Mouse (Mus musculus) heart, postnatal 10 days (tissue): ENCODE results near the gene Spaca9. TPM values are rescaled to one million over a fixed set of nuclear protein-coding genes. Genes with fewer than 3 reads are reported as not detected.

Source experiments
- DNase-seq, 2 experiments: peaks; one replicate each; pipeline ENCODE4 v3.0.0; 2021
- intact Hi-C: fragments of 180-260 bp; cut with DNase I; formaldehyde crosslinking; loops from one replicate; pipeline ENCODE4 v1.15.1; 2025
- microRNA-seq, 2 experiments: library from miRNA; unstranded; fragments of <30 nt; microRNA quantifications; one replicate each; pipeline ENCODE4 v1.2.0; 2022
- total RNA-seq, 2 experiments: library from RNA; stranded (reverse); gene quantifications; 2 replicates each; pipeline ENCODE4 v1.2.3; 2021

Spaca9 gene
- total RNA-seq, 2 experiments from 2014 or later, result not detected

DNA sequence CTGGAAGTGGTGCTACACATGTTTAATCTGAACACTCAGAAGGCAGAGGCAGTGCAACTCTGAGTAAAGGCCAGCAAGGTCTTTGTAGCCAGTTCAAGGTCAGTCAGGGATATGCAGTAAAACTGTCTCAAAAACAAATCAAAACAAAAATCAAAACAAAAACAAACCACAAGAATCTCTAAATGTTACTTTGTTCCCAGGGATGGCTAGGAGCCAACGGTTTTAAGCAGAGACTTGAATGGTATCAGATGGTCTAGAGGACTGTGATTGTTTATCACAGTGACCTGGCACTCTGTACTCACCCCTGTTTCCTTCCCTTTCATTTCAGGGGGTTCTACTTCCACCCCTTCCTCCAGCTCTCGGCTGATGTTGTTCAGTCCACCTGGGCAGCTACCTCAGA, 28.1 kb downstream of the Spaca9 start:
- no peak for DNase-seq
- intact Hi-C loops, result no loop called here

- DNase-seq, result no peak
- intact Hi-C loops, result no loop called here
Measured at GRCm38 (mm10) chr2:28665818-28666217, 33.7 kb downstream of the Spaca9 start.

DNA sequence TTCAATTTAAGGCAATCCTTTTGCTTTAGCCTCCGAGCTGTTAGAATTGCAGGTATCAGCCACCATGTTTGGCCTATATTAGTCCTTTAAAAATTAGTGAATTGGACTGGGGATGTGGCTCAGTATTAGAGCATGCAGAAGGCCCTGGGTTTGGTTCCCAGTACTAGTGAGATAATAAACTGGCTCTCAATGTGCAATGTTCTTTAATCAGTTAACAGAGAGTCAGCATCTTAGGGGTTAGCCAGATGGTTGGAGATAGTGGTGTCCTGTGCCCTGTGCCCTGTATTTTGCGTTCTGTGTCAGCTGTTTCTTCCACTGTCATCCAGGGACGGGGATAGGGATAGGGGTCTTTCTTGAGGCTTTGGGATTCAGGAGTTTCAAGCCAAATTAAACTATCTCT, 36.6 kb downstream of the Spaca9 start:
- DNase-seq, result no peak
- intact Hi-C loops, result no loop called here

DNA sequence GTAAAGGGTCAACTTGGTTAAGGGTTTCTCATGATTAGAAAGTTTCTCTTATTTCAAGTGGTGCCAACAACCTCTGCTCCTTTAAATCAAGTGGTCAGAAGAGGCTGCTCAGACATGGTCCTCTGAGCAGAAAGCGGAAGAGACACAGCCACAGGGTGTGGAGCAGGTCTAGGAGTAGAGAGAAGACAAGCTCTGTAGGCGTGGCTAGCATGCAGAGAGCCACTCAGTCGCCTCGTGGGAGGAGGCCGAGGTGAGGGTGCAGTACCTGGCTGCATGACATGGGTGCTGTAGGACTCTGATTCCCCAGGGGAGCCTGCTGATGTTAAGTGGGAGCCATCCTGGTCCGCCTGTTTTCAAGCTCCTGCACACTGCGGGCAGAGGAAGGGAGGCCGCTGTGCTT, 43.3 kb downstream of the Spaca9 start:
- intact Hi-C loops, result no loop called here
- no peak for DNase-seq

GRCm38 (mm10) chr2:28654295-28654694, 45.2 kb downstream of the Spaca9 start:
- DNase-seq, result peak in 1 of 2 experiments; percentile 25
- intact Hi-C loops, result no loop called here

GRCm38 (mm10) chr2:28653351-28653750, 46.2 kb downstream of the Spaca9 start:
- intact Hi-C loops, result no loop called here

GRCm38 (mm10) chr2:28650526-28650925, 49.0 kb downstream of the Spaca9 start:
- DNase-seq, result peak in 1 of 2 experiments; percentile 4
- intact Hi-C loops, result no loop called here

More at GRCm38 (mm10) chr2:28653351-28653750, 46.2 kb downstream of the Spaca9 start:
- no peak for DNase-seq

DNA sequence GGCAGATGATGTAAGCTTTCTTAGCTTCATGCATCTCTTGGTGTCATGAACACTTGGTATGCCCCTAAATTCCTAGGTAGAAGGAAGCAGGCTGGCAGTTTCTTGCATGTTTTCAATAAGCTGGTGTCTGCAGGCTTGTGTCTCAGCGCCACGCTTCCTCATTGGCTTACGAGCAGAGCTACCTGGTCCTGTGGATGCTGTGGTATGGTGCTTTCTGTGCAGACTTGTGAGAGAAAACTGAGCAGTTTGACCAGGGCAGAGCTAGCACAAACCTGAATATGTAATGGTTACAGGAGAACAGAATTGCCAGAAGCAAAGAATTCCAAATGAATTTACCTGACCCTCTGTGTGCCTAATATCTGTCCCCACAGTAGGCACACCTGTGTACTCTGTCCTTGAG, 56.4 kb downstream of the Spaca9 start:
- DNase-seq, result no peak
- intact Hi-C loops, result no loop called here

Small RNAs within 50 kb of the gene (microRNA-seq; reads per million reads assigned to microRNA genes)
- gene Mir3088, result 0 to 0.47 reads per million in 2 experiments

Other genes starting within 250 kb of the Spaca9 start
- gene 1700007K13Rik, start 233.4 kb downstream of the Spaca9 start, total RNA-seq, result under 1 TPM in 1 of 2 experiments, not detected in 1; 0.34 TPM
- gene Mrps2, start 231.7 kb downstream of the Spaca9 start, total RNA-seq, result 10 to 100 TPM; 45.1 to 48.3 TPM
- gene Gbgt1, start 202.8 kb downstream of the Spaca9 start, total RNA-seq, result 1 to 10 TPM; 2.5 to 2.8 TPM
- 1 to 10 TPM; 1.7 to 2.8 TPM for gene Gm10134, start 193.6 kb downstream of the Spaca9 start, total RNA-seq
- 10 to 100 TPM; 20.6 to 26.6 TPM for gene Ralgds, start 186.6 kb downstream of the Spaca9 start, total RNA-seq
- not detected for gene Cel, start 136.3 kb downstream of the Spaca9 start, total RNA-seq
- gene Gtf3c5, start 116.0 kb downstream of the Spaca9 start, total RNA-seq, result 10 to 100 TPM; 14.1 to 15.4 TPM
- gene Gfi1b, start 77.7 kb downstream of the Spaca9 start, total RNA-seq, result not detected
- 10 to 100 TPM; 16.4 to 19.8 TPM for gene Tsc1, start 58.5 kb downstream of the Spaca9 start, total RNA-seq
- not detected for gene Ak8, start 437 bp upstream of the Spaca9 start, total RNA-seq
- gene Gtf3c4, start 140.6 kb upstream of the Spaca9 start, total RNA-seq, result 10 to 100 TPM; 21.9 to 27.2 TPM
- 1 to 10 TPM; 3.9 to 5.0 TPM for gene Ddx31, start 140.7 kb upstream of the Spaca9 start, total RNA-seq
- not detected for gene Barhl1, start 216.9 kb upstream of the Spaca9 start, total RNA-seq